Mouse (Mus musculus): Measurements from ENCODE around the gene Cdc42.

- TF ChIP-seq CTCF (IDR thresholded peaks at IDR 0.05; ENCODE audit: low read depth, low read length) (no peak), GATA1 (IDR thresholded peaks at IDR 0.05; ENCODE audit: borderline replicate concordance, low read length) (no peak), POLR2AphosphoS5 (IDR thresholded peaks at IDR 0.05; ENCODE audit: insufficient replicate concordance, low read depth, low read length) (no peak), TAL1 (conservative IDR thresholded peaks at IDR 0.05; ENCODE audit: low read depth, low read length) (no peak)
Measured at GRCm38 (mm10) chr4:137366097-137366496, 8.6 kb upstream of the Cdc42 start.
